Mouse (Mus musculus) forebrain, postnatal 0 days (tissue): ENCODE measurements around the gene Olfr1220. TPM values are rescaled to one million over a fixed set of nuclear protein-coding genes. Genes with fewer than 3 reads are reported as not detected.

Experiments used
- ATAC-seq: fragments of 200-750 bp; cut with Nextera tagmentation; 2 replicates; pipeline ENCODE4 v1.8.0; 2017; ENCODE audit warnings: mild to moderate bottlenecking, moderate library complexity
- DNase-seq: peaks from one replicate; pipeline ENCODE4 v3.0.0-alpha.2; 2015
- H3K27ac ChIP-seq: fragments of 300-500 bp; sonication (generic); 2 replicates; pipeline ENCODE4 v1.5.1; 2014; ENCODE audit warnings: low read depth, mild to moderate bottlenecking, antibody characterized with exemption, low read length, moderate library complexity, mixed read lengths
- H3K27me3 ChIP-seq: fragments of 300-500 bp; sonication (generic); 2 replicates; pipeline ENCODE4 v1.6.1; 2014; ENCODE audit warnings: mild to moderate bottlenecking, low read length, mixed read lengths; ENCODE audit not compliant: insufficient read depth
- H3K36me3 ChIP-seq: fragments of 300-500 bp; sonication (generic); 2 replicates; pipeline ENCODE4 v1.6.1; 2014; ENCODE audit warnings: mild to moderate bottlenecking, moderate library complexity; ENCODE audit not compliant: insufficient read depth
- H3K4me1 ChIP-seq: fragments of 300-500 bp; sonication (generic); 2 replicates; pipeline ENCODE4 v1.6.1; 2014; ENCODE audit warnings: antibody characterized with exemption; ENCODE audit not compliant: insufficient read depth
- H3K4me2 ChIP-seq: fragments of 300-500 bp; sonication (generic); 2 replicates; pipeline ENCODE4 v1.6.1; 2014; ENCODE audit warnings: low read depth, mild to moderate bottlenecking, moderate library complexity
- H3K4me3 ChIP-seq: fragments of 300-500 bp; sonication (generic); 2 replicates; pipeline ENCODE4 v1.5.1; 2014; ENCODE audit warnings: low read depth, low read length, mixed read lengths
- H3K9ac ChIP-seq: fragments of 300-500 bp; sonication (generic); 2 replicates; pipeline ENCODE4 v1.6.1; 2014; ENCODE audit warnings: mild to moderate bottlenecking
- H3K9me3 ChIP-seq: fragments of 300-500 bp; sonication (generic); 2 replicates; pipeline ENCODE4 v1.6.1; 2016; ENCODE audit warnings: low read length
- CTCF ChIP-seq: sonication (generic); IDR thresholded peaks from 2 replicates; pipeline ENCODE4 v1.5.1; 2016; ENCODE audit warnings: antibody characterized with exemption, control low read depth, low read depth
- polyA plus RNA-seq: library from polyadenylated mRNA; unstranded; fragments of >200 nt; fragmentation: Nextera tagmentation; extraction: Ambion mirVana; gene quantifications from 2 replicates; pipeline ENCODE4 v1.2.1, GENCODE M21; 2015
- total RNA-seq: library from RNA; depleted of rRNA; stranded (reverse); fragments of >200 nt; gene quantifications from 2 replicates; pipeline ENCODE4 v1.2.3, GENCODE M21; 2014; rRNA removed

The Olfr1220 gene
- total and polyA plus RNA-seq, 2 experiments from 2014 or later: not detected

GRCm38 (mm10) chr2:89081487-89081886 is 25.1 kb downstream of the Olfr1220 start:
- Histone ChIP-seq H3K27ac (no peak overlapping the region), H3K27me3 (no peaks in the 10 kb centered on the region), H3K36me3 (no peaks in the 10 kb centered on the region), H3K9ac (no peak overlapping the region), H3K4me2 (no peak overlapping the region), H3K4me1 (no peaks in the 10 kb centered on the region), H3K9me3 (no peaks in the 10 kb centered on the region), H3K4me3 (no peak overlapping the region)
- no peak for TF ChIP-seq CTCF
- no peak for DNase-seq
- no peak for ATAC-seq

- DNase-seq (no peak), ATAC-seq (no peak)
- Histone ChIP-seq H3K4me2 (no peak within 1 kb of the TSS), H3K27ac (no peak within 1 kb of the TSS), H3K9me3 (no peaks in the 10 kb centered on the region), H3K27me3 (no peaks in the 10 kb centered on the region), H3K9ac (no peak within 1 kb of the TSS), H3K4me1 (no peaks in the 10 kb centered on the region), H3K4me3 (no peak within 1 kb of the TSS), H3K36me3 (no peaks in the 10 kb centered on the region)
- no peak for TF ChIP-seq CTCF
These were observed 45.5 kb downstream of the Olfr1220 start, which contains the start of gene Olfr1218 for GRCm38 (mm10) chr2:89061087-89061486. TSS of gene Olfr1218 (minus strand) at chr2:89061187.

Other genes with a start within 250 kb of the Olfr1220 start
- gene Olfr1206, start 243.6 kb downstream of the Olfr1220 start, total RNA-seq: not detected in 2 replicates
- gene Olfr1206, start 243.6 kb downstream of the Olfr1220 start, polyA plus RNA-seq: not detected in 2 replicates
- gene Olfr1208, start 204.5 kb downstream of the Olfr1220 start, total RNA-seq: not detected in 2 replicates
- gene Olfr1208, start 204.5 kb downstream of the Olfr1220 start, polyA plus RNA-seq: not detected in 2 replicates
- gene Olfr1209, start 191.7 kb downstream of the Olfr1220 start, total RNA-seq: not detected in 2 replicates
- not detected in 2 replicates for gene Olfr1209, start 191.7 kb downstream of the Olfr1220 start, polyA plus RNA-seq
- gene Olfr1211, start 168.7 kb downstream of the Olfr1220 start, total RNA-seq: not detected in 2 replicates
- gene Olfr1211, start 168.7 kb downstream of the Olfr1220 start, polyA plus RNA-seq: not detected in 2 replicates
- not detected in 2 replicates for gene Olfr1212, start 152.9 kb downstream of the Olfr1220 start, total RNA-seq
- not detected in 2 replicates for gene Olfr1212, start 152.9 kb downstream of the Olfr1220 start, polyA plus RNA-seq
- gene Gm13762, start 126.6 kb downstream of the Olfr1220 start, total RNA-seq: not detected in 2 replicates
- gene Gm13762, start 126.6 kb downstream of the Olfr1220 start, polyA plus RNA-seq: not detected in 2 replicates
- gene Olfr1214, start 114.2 kb downstream of the Olfr1220 start, total RNA-seq: not detected in 2 replicates
- gene Olfr1214, start 114.2 kb downstream of the Olfr1220 start, polyA plus RNA-seq: not detected in 2 replicates
- not detected in 2 replicates for gene Olfr1215, start 99.9 kb downstream of the Olfr1220 start, total RNA-seq
- gene Olfr1215, start 99.9 kb downstream of the Olfr1220 start, polyA plus RNA-seq: not detected in 2 replicates
- gene Olfr1216, start 88.5 kb downstream of the Olfr1220 start, total RNA-seq: not detected in 2 replicates
- not detected in 2 replicates for gene Olfr1216, start 88.5 kb downstream of the Olfr1220 start, polyA plus RNA-seq
- gene Olfr1217, start 74.8 kb downstream of the Olfr1220 start, total RNA-seq: not detected in 2 replicates
- gene Olfr1217, start 74.8 kb downstream of the Olfr1220 start, polyA plus RNA-seq: not detected in 2 replicates
- not detected in 2 replicates for gene Olfr1218, start 45.6 kb downstream of the Olfr1220 start, total RNA-seq
- gene Olfr1218, start 45.6 kb downstream of the Olfr1220 start, polyA plus RNA-seq: not detected in 2 replicates
- not detected in 2 replicates for gene Olfr1219, start 23.3 kb downstream of the Olfr1220 start, total RNA-seq
- not detected in 2 replicates for gene Olfr1219, start 23.3 kb downstream of the Olfr1220 start, polyA plus RNA-seq
- gene Olfr1221, start 10.4 kb upstream of the Olfr1220 start, total RNA-seq: not detected in 2 replicates
- not detected in 2 replicates for gene Olfr1221, start 10.4 kb upstream of the Olfr1220 start, polyA plus RNA-seq
- gene Olfr1222, start 26.2 kb upstream of the Olfr1220 start, total RNA-seq: not detected in 2 replicates
- gene Olfr1222, start 26.2 kb upstream of the Olfr1220 start, polyA plus RNA-seq: not detected in 2 replicates
- gene Olfr1223, start 44.7 kb upstream of the Olfr1220 start, total RNA-seq: not detected in 2 replicates
- gene Olfr1223, start 44.7 kb upstream of the Olfr1220 start, polyA plus RNA-seq: not detected in 2 replicates
- gene Olfr1224-ps1, start 57.3 kb upstream of the Olfr1220 start, total RNA-seq: not detected in 2 replicates
- gene Olfr1224-ps1, start 57.3 kb upstream of the Olfr1220 start, polyA plus RNA-seq: not detected in 2 replicates
- gene Olfr1225, start 67.8 kb upstream of the Olfr1220 start, total RNA-seq: not detected in 2 replicates
- not detected in 2 replicates for gene Olfr1225, start 67.8 kb upstream of the Olfr1220 start, polyA plus RNA-seq
- not detected in 2 replicates for gene Olfr1226, start 93.2 kb upstream of the Olfr1220 start, total RNA-seq
- not detected in 2 replicates for gene Olfr1226, start 93.2 kb upstream of the Olfr1220 start, polyA plus RNA-seq
- not detected in 2 replicates for gene Olfr1228, start 147.2 kb upstream of the Olfr1220 start, total RNA-seq
- gene Olfr1228, start 147.2 kb upstream of the Olfr1220 start, polyA plus RNA-seq: not detected in 2 replicates
- gene Olfr1229, start 181.2 kb upstream of the Olfr1220 start, total RNA-seq: not detected in 2 replicates
- not detected in 2 replicates for gene Olfr1229, start 181.2 kb upstream of the Olfr1220 start, polyA plus RNA-seq
- gene Olfr1230, start 190.4 kb upstream of the Olfr1220 start, total RNA-seq: not detected in 2 replicates
- gene Olfr1230, start 190.4 kb upstream of the Olfr1220 start, polyA plus RNA-seq: not detected in 2 replicates
- gene Olfr1231, start 200.2 kb upstream of the Olfr1220 start, total RNA-seq: not detected in 2 replicates
- gene Olfr1231, start 200.2 kb upstream of the Olfr1220 start, polyA plus RNA-seq: not detected in 2 replicates
- gene Olfr1232, start 222.8 kb upstream of the Olfr1220 start, total RNA-seq: not detected in 2 replicates
- gene Olfr1232, start 222.8 kb upstream of the Olfr1220 start, polyA plus RNA-seq: not detected in 2 replicates
- gene Olfr1233, start 235.6 kb upstream of the Olfr1220 start, total RNA-seq: not detected in 2 replicates
- not detected in 2 replicates for gene Olfr1233, start 235.6 kb upstream of the Olfr1220 start, polyA plus RNA-seq